Mouse (Mus musculus) embryo, embryonic 10 days (tissue): ENCODE results near the gene Pde2a.

ENCODE experiments used
- DNase-seq: peaks from one replicate; pipeline ENCODE4 v3.0.0-alpha.2; 2015; ENCODE audit warnings: low spot score

Pde2a gene

DNA sequence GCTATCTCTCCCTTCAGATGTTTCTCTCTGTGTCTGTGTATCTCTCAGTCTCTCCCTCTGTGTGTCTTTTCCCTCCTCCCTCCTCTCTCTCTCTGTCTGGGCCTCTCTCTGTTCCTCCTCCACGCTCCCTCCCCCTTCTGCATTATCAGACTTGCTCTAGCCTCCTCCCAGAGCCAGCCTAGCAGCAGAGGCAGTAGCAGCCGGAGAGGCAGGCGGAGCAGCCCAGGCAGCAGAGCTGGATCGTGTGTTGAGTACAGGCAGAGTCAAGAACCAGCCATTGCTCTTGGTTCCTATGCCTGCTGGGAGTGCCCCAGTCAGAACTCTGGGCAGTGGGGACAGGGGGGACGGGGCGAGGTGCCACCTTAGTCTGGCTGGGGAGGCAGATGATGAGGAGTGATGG, at the start of gene Pde2a:
TSS of gene Pde2a (plus strand) at position 163 of the 400 bp plus-strand sequence.
- no peak for DNase-seq

GRCm38 (mm10) chr7:101373082-101373481, 48.4 kb upstream of the Pde2a start:
- DNase-seq, result no peak

- peak; percentile 78 for DNase-seq
These were observed 47.3 kb upstream of the Pde2a start for GRCm38 (mm10) chr7:101374155-101374554.

DNA sequence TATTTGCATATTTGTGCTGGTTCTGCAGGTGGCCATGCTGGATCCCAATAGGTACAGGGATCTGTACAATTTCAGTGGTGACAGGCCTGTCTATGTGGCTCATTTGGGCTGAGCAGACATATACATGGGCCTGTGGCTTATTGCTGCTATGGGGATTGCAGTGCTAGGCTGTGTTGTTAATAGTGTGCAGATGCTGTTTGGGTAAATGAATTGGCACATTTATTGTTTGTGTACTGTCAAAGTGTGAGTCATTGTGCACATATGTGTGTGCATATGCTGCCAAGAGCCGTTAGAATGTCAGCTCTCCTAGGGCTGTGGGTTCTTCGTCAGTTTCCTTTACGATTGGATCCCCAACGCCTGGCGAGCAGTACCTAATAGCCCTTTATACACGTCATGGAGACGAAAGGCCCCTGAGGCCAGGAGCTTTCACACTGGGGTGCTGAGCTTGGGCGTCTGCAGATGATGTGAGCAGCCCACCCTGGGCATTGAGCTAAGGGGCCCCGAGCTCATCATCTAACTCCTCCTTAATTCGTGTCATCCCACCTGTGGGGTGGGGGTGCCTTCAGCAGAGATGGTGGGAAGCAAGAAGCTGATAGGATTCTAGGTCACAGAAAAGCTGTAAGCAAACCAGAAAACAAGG, 44.7 kb upstream of the Pde2a start:
- DNase-seq, result no peak

DNA sequence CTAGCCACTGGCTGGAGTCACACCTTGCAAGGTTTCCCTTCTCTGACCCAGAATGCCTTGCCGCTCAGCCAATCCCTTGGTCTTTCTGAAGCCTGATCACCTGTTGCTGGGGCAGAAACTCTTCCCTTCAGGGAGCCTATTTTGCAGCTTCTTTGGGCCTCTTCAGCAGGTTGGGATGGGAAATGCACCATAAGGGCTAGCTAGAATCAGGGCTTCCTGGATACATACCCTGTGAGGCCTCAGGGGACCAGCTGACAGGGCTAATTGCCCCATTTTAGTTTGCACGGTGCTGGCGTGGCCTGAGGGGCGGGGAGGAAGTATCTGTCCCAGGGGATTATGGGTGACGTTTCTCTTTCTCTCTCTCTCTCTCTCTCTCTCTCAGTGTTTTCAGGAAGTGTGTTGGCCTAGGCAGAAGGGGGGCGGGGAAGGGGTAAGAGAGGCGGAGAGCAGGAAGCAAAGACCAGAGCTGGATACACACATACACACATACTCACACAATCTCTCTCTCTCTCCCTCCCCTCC, 43.7 kb upstream of the Pde2a start:
- peak; percentile 35 for DNase-seq

- DNase-seq, result no peak
These were observed 43.2 kb upstream of the Pde2a start for GRCm38 (mm10) chr7:101378285-101378684.

DNA sequence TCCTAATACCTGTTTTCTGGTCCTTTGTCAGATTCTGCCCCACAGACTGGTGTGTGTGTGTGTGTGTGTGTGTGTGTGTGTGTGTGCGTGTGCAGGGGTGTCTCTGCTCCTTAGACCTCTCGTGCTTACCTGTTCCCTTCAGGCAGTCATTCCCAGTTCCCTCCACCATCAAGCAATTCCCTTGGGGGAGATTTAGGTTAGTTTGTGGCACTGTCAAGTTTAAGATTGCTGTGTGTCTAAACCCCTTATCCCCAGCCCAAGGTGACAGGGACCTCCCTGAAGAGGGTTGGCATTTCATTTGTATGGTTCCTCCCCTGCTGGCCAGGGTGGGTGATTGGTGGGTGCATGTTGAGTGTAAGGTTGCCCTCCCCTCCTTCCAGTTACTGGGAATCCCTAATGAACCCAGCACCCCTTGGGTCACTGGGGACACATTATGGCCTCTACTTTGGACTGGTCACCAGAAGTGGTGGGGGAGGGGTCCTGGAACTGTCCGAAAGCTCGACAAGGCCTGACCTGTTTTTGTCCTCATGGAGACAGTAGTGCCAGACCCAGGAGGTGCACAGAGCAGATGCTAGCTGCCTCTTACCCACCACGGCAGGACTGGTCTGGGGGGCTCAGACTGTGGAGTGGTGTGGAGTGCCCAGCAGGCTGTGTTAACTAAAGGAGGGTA, 42.6 kb upstream of the Pde2a start:
- DNase-seq, result no peak

- DNase-seq, result no peak
These were observed 41.8 kb upstream of the Pde2a start for GRCm38 (mm10) chr7:101379732-101380131.

GRCm38 (mm10) chr7:101381512-101381911, 40.0 kb upstream of the Pde2a start:
- no peak for DNase-seq

- DNase-seq, result no peak
These were observed 39.1 kb upstream of the Pde2a start for GRCm38 (mm10) chr7:101382378-101382777.

DNA sequence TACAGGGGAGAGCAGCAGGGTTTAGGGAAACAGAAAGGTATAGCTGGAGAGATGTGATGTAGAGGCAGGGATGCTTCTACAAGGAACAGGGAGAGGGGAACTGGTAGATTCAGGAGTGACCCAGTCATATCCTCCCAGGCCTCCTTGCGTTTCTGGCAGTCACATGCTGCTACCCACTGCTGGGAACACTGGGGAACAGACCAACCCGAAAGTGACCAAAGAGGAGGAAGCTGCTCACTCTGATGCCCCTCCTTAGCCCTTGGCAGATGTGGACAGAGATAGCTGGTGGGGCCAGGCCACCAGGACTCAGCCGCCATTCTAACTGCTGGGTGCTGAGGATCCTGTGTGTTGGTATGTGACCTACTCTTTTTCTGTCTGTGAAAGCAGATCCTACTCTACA, 37.7 kb upstream of the Pde2a start:
- DNase-seq, result no peak

- no peak for DNase-seq
These were observed 36.6 kb upstream of the Pde2a start for GRCm38 (mm10) chr7:101384931-101385330.

- peak; percentile 49 for DNase-seq
These were observed 36.2 kb upstream of the Pde2a start for GRCm38 (mm10) chr7:101385331-101385733.

DNA sequence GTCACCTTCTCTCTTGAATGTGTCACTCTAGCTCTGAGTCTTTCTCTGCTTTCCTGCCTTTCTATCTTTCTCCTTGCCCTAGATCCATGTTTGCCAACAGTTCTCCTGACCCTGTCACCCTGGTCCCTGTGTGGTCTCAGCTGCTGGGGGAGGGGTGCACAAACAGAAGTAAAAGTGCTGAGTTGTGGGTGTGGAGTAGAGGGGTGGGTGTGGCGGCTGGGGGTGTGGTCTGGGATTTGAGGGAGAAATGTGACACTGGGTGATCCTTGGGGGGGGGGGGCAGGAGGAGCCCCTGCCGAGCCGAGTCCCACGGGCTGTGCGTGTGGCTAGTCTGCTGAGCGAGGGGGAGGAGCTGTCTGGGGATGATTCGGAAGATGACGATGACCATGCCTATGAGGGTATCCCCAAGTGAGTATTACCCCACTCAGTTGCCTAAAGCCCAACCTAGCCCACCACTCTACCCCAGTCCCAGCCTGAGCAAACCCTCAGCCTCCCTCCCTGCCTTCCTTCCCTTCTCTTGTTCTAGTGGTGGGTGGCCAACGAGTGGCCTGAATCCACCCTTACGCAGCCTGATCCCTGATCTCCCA, 35.5 kb upstream of the Pde2a start:
- DNase-seq, result no peak

- DNase-seq, result no peak
These were observed 32.2 kb upstream of the Pde2a start for GRCm38 (mm10) chr7:101389256-101389655.

- no peak for DNase-seq
These were observed 29.5 kb upstream of the Pde2a start for GRCm38 (mm10) chr7:101391909-101392479.

GRCm38 (mm10) chr7:101393015-101393414, 28.5 kb upstream of the Pde2a start:
- DNase-seq, result no peak

GRCm38 (mm10) chr7:101393694-101394504, 27.6 kb upstream of the Pde2a start:
- peak; percentile 67 for DNase-seq

DNA sequence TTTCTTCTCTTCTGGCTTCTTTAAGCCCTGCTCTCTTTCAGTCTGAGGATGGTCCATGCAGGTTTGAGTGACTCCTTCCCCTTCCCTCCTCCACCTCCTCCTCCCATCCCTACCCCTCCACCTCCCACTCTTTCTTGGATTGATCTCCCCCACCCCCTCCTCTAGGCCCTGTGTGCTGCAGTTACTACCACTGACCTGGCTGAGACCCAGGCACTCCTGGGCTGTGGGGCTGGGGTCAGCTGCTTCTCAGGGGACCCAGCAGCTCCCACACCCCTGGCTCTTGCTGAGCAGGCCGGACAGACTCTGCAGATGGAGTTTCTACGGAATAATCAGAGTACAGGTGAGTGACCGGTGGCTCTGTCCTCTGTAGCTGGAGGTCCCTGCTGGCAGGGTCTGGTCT, 26.9 kb upstream of the Pde2a start:
- no peak for DNase-seq

DNA sequence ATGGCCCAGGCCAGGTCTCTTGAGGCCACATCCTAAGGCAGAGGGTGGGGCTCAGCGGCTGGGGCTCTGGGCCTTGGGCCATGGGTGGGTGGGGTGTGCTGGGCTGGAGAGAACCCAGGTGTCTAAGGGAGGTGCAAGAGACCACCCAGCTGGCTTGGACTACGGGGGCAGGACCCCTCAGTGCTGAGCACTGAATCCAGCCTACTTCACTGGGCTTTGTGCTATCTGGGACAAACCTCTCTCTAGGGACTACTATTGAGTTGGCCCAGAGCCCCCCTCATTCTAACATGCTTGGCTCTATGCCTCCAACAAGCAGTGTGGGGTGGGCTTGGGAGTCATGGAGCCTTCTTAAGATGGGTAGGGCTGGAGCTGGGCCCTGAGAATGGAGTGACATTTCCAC, 26.0 kb upstream of the Pde2a start:
- DNase-seq, result no peak

DNA sequence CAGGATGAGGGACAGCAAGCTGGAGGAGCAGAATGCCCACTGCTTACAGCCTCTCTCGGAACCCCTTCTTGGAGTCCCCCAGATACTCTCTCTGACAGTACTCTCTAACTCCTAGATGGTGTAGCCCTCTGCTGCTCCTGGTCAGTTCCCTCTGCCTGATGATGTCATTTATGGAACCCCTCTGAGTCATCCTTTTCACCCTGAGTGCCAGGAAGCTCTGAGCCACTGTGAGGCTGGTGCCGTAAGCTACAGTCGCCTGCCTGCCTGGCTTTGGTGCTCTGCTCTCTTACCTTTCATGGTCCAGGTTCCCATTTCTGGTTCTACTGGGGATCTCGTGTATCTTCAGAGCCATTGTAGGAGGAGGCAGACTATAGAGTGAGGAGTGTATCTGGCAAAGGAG, 24.3 kb upstream of the Pde2a start:
- DNase-seq, result no peak

DNA sequence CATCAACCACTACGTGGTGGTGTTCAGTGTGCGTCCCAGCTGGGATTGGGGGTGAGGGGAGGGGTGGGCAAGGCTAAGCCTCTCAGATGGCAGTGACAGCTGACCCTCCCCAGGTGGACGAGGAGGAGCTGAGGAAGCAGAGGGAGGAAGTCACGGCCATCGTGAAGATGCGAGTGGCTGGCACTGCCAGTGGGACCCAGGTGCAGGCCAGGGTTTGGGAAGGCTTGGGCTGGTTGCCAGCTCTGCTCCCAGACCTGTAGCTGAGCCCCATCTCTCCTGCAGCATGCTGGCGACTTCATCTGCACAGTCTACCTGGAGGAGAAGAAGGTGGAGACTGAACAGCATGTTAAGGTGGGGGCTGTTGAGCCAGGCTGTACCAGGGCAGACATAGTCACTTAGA, 20.0 kb upstream of the Pde2a start:
- no peak for DNase-seq
